Mouse (Mus musculus): Measurements from ENCODE around the gene Ccdc167. TPM values are rescaled to one million over a fixed set of nuclear protein-coding genes. Genes with fewer than 3 reads are reported as not detected.
"Not testable (repeated sequence)": the region's sequence is repeated elsewhere in the genome, so short reads cannot be mapped to it uniquely, and the experiment has no call there.

Ccdc167 gene
- polyA plus RNA-seq, 1 experiment: 11.9 TPM

DNA sequence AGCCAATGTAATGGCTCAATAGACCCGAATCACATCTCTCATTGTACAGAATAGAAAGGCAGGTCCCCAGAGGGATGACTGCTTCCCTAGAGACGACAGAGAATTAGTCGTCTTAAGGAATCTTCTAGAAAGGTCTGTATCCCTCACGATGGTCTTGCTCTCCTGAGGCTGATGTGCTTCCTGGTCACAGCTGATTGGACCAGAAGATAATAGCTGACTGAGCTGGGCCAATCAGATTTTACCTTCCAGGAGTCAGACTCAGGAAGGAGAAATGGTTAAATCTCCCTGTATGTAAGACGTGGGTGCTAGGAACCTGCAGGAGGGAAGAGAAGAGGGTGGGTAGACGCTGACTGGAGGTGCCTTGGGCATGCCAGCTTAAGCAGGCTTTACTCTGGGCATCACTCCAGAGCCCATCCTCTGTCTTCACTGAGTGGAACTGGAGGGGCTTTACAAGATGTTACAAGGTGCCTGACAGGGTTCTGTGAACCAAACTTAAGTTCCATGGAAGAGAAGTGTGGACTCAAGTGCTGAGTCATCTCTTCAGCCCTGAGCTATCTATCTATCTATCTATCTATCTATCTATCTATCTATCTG is 8.3 kb upstream of the Ccdc167 start:
- Histone ChIP-seq H3K27me3 (ENCODE audit: control insufficient read depth, insufficient read depth, insufficient read length) (no peaks in the 10 kb centered on the region), H3K4me3 (ENCODE audit: insufficient read depth, poor library complexity, severe bottlenecking) (no peak overlapping the region), H3K79me2 (ENCODE audit: control insufficient read depth, insufficient read depth) (no peaks in the 10 kb centered on the region), H3ac (ENCODE audit: control insufficient read depth, insufficient read length, low read depth) (no peak overlapping the region), H3K36me3 (ENCODE audit: control insufficient read depth, insufficient read depth) (no peaks in the 10 kb centered on the region), H3K79me3 (ENCODE audit: low read depth) (no peaks in the 10 kb centered on the region)
- TF ChIP-seq CTCF (IDR thresholded peaks at IDR 0.05; ENCODE audit: control insufficient read depth, insufficient read depth, insufficient read length): no peak
- no peak for TF ChIP-seq MAX (IDR thresholded peaks at IDR 0.05)
- TF ChIP-seq MYOD1 (IDR thresholded peaks at IDR 0.05; ENCODE audit: control insufficient read depth, insufficient read length, low read depth): no peak
- TF ChIP-seq USF1 (IDR thresholded peaks at IDR 0.05; ENCODE audit: low read depth): no peak
- no peak for TF ChIP-seq CEBPB (IDR thresholded peaks at IDR 0.05; ENCODE audit: low read depth)
- TF ChIP-seq MYOG (IDR thresholded peaks at IDR 0.05; ENCODE audit: control insufficient read depth, extremely low read depth, insufficient read length): no peak
- TF ChIP-seq FOSL1 (IDR thresholded peaks at IDR 0.05; ENCODE audit: insufficient read depth, low read length, poor library complexity, severe bottlenecking): no peak

DNA sequence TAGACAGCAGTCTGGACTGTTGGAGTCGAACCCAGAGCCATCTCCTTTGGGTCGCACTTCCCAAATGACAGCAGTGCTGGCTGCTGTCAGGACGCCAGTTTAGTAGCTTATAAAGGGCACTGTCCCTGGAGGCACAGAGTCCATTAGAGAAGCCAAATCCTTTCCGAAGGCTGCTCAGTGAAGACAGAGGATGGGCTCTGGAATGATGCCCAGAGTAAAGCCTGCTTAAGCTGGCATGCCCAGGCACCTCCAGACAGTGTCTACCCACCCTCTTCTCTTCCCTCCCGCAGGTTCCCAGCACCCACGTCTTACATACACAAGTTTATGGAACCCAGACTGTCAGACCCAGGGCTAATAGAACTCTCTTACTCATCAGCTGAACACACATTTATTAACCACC is 7.8 kb upstream of the Ccdc167 start:
- Histone ChIP-seq H3ac (ENCODE audit: control insufficient read depth, insufficient read length, low read depth) (no peak overlapping the region), H3K79me2 (ENCODE audit: control insufficient read depth, insufficient read depth) (no peaks in the 10 kb centered on the region), H3K36me3 (ENCODE audit: control insufficient read depth, insufficient read depth) (no peaks in the 10 kb centered on the region), H3K4me3 (ENCODE audit: insufficient read depth, poor library complexity, severe bottlenecking) (no peak overlapping the region), H3K79me3 (ENCODE audit: low read depth) (no peaks in the 10 kb centered on the region), H3K27me3 (ENCODE audit: control insufficient read depth, insufficient read depth, insufficient read length) (no peaks in the 10 kb centered on the region)
- no peak for TF ChIP-seq CTCF (IDR thresholded peaks at IDR 0.05; ENCODE audit: control insufficient read depth, insufficient read depth, insufficient read length)

DNA sequence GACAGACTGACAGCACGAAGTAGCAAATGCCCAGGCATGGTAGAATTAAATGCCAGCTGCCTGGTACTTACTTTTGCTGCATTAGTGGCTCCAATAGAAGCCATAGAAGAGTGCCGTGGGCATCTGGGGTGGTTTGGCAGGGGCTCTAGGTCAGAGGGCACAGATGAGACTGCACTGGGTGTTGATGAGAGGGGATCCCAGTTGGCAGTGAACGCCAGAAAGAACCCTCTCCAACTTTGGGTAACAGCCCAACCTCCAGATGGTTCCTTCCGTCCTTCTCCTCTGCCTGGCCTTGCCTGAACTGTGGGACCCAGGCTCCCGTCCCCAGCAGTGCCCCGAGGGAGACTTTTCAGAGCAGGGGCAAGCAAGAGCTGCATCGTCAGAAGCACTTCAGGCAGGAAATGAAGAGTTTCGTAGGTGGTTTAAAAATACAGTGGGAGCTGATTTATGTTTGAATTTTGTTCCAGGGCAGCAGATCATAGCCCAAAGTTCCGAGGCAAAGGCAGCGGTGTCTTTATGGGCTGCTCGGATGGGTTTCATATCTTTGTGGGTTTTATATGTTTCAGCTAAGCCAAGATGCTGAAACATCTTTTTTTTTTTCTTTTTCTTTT is 4.0 kb upstream of the Ccdc167 start:
- no peaks in the 10 kb centered on the region for H3K36me3 ChIP-seq (ENCODE audit: control insufficient read depth, insufficient read depth)
- H3K79me3 ChIP-seq (ENCODE audit: low read depth): peaks cover 3% of the 10 kb centered on the region
- peaks cover 9% of the 10 kb centered on the region for H3K79me2 ChIP-seq (ENCODE audit: control insufficient read depth, insufficient read depth)
- H3K27me3 ChIP-seq (ENCODE audit: control insufficient read depth, insufficient read depth, insufficient read length): no peaks in the 10 kb centered on the region
- H3ac ChIP-seq (ENCODE audit: control insufficient read depth, insufficient read length, low read depth): no peak overlapping the region
- TF ChIP-seq USF1 (IDR thresholded peaks at IDR 0.05; ENCODE audit: low read depth) (no peak), FOSL1 (IDR thresholded peaks at IDR 0.05; ENCODE audit: insufficient read depth, low read length, poor library complexity, severe bottlenecking) (no peak), MYOG (IDR thresholded peaks at IDR 0.05; ENCODE audit: control insufficient read depth, extremely low read depth, insufficient read length) (no peak), MYOD1 (IDR thresholded peaks at IDR 0.05; ENCODE audit: control insufficient read depth, insufficient read length, low read depth) (no peak), CEBPB (IDR thresholded peaks at IDR 0.05; ENCODE audit: low read depth) (no peak), CTCF (IDR thresholded peaks at IDR 0.05; ENCODE audit: control insufficient read depth, insufficient read depth, insufficient read length) (no peak), MAX (IDR thresholded peaks at IDR 0.05) (no peak)
- no peak overlapping the region for H3K4me3 ChIP-seq (ENCODE audit: insufficient read depth, poor library complexity, severe bottlenecking)

DNA sequence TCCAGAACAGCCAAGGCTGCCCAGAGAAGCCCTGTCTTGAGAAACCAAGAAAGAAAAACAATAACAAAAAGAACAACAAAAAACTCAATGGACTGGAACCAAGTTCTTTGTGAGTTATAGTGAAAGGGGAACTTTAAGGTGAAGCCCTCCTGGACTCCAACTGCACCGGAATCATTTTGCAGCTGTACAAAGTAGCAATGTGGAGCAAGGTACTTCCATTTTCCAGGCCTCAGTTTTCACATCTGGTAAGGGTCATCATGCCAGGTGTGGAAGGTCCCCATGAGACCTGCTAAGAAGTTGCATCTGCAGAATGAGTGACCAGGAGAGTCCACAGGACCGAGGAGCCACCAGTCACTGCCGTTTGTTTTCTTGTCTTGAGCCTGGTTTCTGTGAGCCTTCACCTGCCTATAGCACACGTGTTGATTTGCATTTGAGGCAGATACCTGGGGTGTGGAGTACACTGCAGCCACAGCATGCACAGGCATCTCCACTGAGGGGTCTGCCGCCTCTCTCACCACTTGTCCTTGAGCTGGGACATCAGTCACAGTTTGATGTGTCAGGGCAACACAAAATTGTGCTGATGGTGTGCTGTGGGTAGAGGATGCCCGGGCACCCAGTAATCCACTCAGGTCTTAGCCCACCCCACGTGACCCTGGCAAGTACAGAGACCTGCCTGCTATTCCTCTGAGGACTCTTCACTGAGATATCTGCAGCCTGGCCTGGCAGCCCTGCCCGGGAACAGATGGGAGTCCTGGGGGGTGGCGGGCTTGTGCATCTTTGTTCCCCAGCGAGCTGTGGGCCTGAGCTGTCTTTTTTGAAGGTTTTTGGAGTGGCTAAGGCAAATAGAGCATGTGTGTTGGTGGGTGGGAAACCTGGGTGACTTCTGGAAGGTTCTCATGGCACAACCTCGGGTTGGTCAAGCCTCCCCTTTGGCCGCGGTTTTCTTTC is 3.1 kb upstream of the Ccdc167 start:
- Histone ChIP-seq H3K27me3 (ENCODE audit: control insufficient read depth, insufficient read depth, insufficient read length) (no peaks in the 10 kb centered on the region), H3K79me2 (ENCODE audit: control insufficient read depth, insufficient read depth) (peaks cover 19% of the 10 kb centered on the region), H3K79me3 (ENCODE audit: low read depth) (peaks cover 3% of the 10 kb centered on the region), H3K4me3 (ENCODE audit: insufficient read depth, poor library complexity, severe bottlenecking) (no peak overlapping the region), H3ac (ENCODE audit: control insufficient read depth, insufficient read length, low read depth) (no peak overlapping the region), H3K36me3 (ENCODE audit: control insufficient read depth, insufficient read depth) (no peaks in the 10 kb centered on the region)
- TF ChIP-seq USF1 (IDR thresholded peaks at IDR 0.05; ENCODE audit: low read depth) (no peak), MYOD1 (IDR thresholded peaks at IDR 0.05; ENCODE audit: control insufficient read depth, insufficient read length, low read depth) (no peak), CEBPB (IDR thresholded peaks at IDR 0.05; ENCODE audit: low read depth) (no peak), MYOG (IDR thresholded peaks at IDR 0.05; ENCODE audit: control insufficient read depth, extremely low read depth, insufficient read length) (no peak), MAX (IDR thresholded peaks at IDR 0.05) (no peak), CTCF (IDR thresholded peaks at IDR 0.05; ENCODE audit: control insufficient read depth, insufficient read depth, insufficient read length) (no peak), FOSL1 (IDR thresholded peaks at IDR 0.05; ENCODE audit: insufficient read depth, low read length, poor library complexity, severe bottlenecking) (no peak)

DNA sequence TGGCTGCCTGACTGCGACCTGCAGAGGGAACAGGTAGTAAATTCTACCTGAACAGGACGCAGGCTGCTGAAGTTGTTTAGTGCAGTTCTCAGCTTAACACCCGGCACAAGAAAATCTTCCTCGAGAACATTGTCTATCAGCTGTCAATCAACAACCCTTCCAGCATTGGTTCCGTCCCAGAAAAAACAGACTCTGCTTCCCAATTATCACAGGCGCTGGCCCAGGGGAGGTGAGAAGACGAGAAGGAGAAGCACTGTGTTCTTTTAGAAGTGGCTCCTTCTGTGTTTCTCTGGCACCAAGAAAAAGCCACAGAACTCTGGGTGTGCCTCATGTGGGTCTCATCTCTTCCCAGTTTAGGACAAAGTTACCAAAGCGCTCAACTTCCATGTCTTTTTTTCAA is 1.8 kb upstream of the Ccdc167 start:
- Histone ChIP-seq H3K36me3 (ENCODE audit: control insufficient read depth, insufficient read depth) (no peaks in the 10 kb centered on the region), H3K79me2 (ENCODE audit: control insufficient read depth, insufficient read depth) (peaks cover 26% of the 10 kb centered on the region), H3K79me3 (ENCODE audit: low read depth) (peaks cover 5% of the 10 kb centered on the region), H3K4me3 (ENCODE audit: insufficient read depth, poor library complexity, severe bottlenecking) (no peak overlapping the region), H3K27me3 (ENCODE audit: control insufficient read depth, insufficient read depth, insufficient read length) (no peaks in the 10 kb centered on the region), H3ac (ENCODE audit: control insufficient read depth, insufficient read length, low read depth) (no peak overlapping the region)
- TF ChIP-seq USF1 (IDR thresholded peaks at IDR 0.05; ENCODE audit: low read depth): no peak

DNA sequence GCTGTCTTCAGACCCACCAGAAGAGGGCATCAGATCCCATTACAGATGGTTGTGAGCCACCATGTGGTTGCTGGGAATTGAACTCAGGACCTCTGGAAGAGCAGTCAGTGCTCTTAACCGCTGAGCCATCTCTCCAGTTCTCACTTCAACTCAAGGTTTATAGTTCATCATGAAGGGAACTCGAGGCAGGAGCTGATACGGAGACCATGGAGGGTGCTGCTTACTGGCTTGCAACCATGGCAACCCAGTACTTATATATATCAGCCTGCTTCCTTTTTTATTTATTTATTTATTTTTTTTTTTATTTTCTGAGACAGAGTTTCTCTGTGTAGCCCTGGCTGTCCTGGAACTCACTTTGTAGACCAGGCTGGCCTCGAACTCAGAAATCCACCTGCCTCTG is 3.1 kb downstream of the Ccdc167 start:
- H3ac ChIP-seq (ENCODE audit: control insufficient read depth, insufficient read length, low read depth); H3K36me3 ChIP-seq (ENCODE audit: control insufficient read depth, insufficient read depth); H3K79me3 ChIP-seq (ENCODE audit: low read depth); H3K4me3 ChIP-seq (ENCODE audit: insufficient read depth, poor library complexity, severe bottlenecking); H3K27me3 ChIP-seq (ENCODE audit: control insufficient read depth, insufficient read depth, insufficient read length): not testable (repeated sequence)
- peaks cover 26% of the 10 kb centered on the region for H3K79me2 ChIP-seq (ENCODE audit: control insufficient read depth, insufficient read depth)

Data from C2C12 (cell line).